Mouse (Mus musculus) kidney, postnatal 4 days (tissue): ENCODE results near the gene Pmel.
"Not testable (repeated sequence)": the region's sequence is repeated elsewhere in the genome, so short reads cannot be mapped to it uniquely, and the experiment has no call there.

Source experiments
- DNase-seq, 2 experiments: peaks; one replicate each; pipeline ENCODE4 v3.0.0; 2021; ENCODE audit warnings: mixed read lengths in 2 of 2

Gene Pmel

GRCm38 (mm10) chr10:128702328-128703007 lies 1.5 kb upstream of the Pmel start:
- no peak for DNase-seq

- DNase-seq, result peak; percentile 97 to 98
Observed at GRCm38 (mm10) chr10:128704491-128705316, 709 bp downstream of the Pmel start, which contains the start of gene Cdk2. TSS of gene Cdk2 (minus strand) at chr10:128705031.

- peak; percentile 32 to 53 for DNase-seq
Observed at GRCm38 (mm10) chr10:128705317-128705693, 1.3 kb downstream of the Pmel start.

- not testable (repeated sequence) for DNase-seq
Observed at GRCm38 (mm10) chr10:128711318-128711717, 7.3 kb downstream of the Pmel start.

GRCm38 (mm10) chr10:128715559-128716537 lies 11.9 kb downstream of the Pmel start:
- DNase-seq, result no peak

- not testable (repeated sequence) for DNase-seq
Observed at GRCm38 (mm10) chr10:128725466-128725865, 21.5 kb downstream of the Pmel start.

- no peak for DNase-seq
Observed at GRCm38 (mm10) chr10:128728059-128728458, 24.1 kb downstream of the Pmel start.

- DNase-seq, result peak; percentile 91 to 92
Observed at GRCm38 (mm10) chr10:128731002-128731433, 27.0 kb downstream of the Pmel start.

GRCm38 (mm10) chr10:128731992-128732391 lies 28.0 kb downstream of the Pmel start:
- no peak for DNase-seq

- peak; percentile 29 to 49 for DNase-seq
Observed at GRCm38 (mm10) chr10:128737435-128737834, 33.4 kb downstream of the Pmel start.

GRCm38 (mm10) chr10:128740296-128740695 lies 36.3 kb downstream of the Pmel start:
- no peak for DNase-seq

GRCm38 (mm10) chr10:128742616-128743015 lies 38.6 kb downstream of the Pmel start:
- no peak for DNase-seq

- DNase-seq, result no peak
Observed at GRCm38 (mm10) chr10:128743235-128743634, 39.2 kb downstream of the Pmel start.

- DNase-seq, result peak; percentile 71 to 81
Observed at GRCm38 (mm10) chr10:128743791-128744191, 39.8 kb downstream of the Pmel start.

- no peak for DNase-seq
Observed at GRCm38 (mm10) chr10:128744211-128744610, 40.2 kb downstream of the Pmel start.

GRCm38 (mm10) chr10:128744680-128745601 lies 40.9 kb downstream of the Pmel start, which contains the start of gene Dgka:
TSS of gene Dgka (minus strand) at chr10:128744855.
- DNase-seq, result peak; percentile 43 to 59

- DNase-seq, result no peak
Observed at GRCm38 (mm10) chr10:128745946-128746613, 42.1 kb downstream of the Pmel start.

- DNase-seq, result no peak
Observed at GRCm38 (mm10) chr10:128746972-128747645, 43.1 kb downstream of the Pmel start.

GRCm38 (mm10) chr10:128747646-128748251 lies 43.8 kb downstream of the Pmel start, which contains the start of gene Pym1:
TSS of gene Pym1 (plus strand) at chr10:128747889.
- DNase-seq, result peak; percentile 80 to 88
